Mouse (Mus musculus): Measurements from ENCODE around the gene Cfdp1. TPM values are rescaled to one million over a fixed set of nuclear protein-coding genes. Genes with fewer than 3 reads are reported as not detected.

The Cfdp1 gene
- total and polyA plus RNA-seq, 2 experiments from 2014 or later: 24.9 to 170 TPM

DNA sequence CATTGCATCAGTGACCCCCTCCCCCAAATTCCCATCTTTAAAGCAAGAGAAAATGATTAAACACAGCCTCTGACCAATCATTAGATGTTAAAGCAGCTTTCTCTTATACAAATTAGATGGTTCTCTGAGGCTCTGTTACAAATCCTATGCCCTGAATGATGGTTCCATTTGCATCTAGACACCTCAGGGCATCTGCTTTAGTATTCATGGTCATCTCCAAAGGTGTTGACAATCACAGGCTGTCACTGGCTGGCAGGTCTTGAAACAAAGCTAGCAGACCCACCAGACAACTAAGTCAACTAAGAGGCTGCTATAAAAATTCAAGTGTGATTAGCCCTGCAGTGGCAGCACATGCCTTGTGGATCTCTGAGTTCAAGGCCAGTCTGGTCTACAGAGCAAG, 64.5 kb downstream of the Cfdp1 start:
- Histone ChIP-seq H3K27ac (no peak overlapping the region), H3K27me3 (ENCODE audit: insufficient read depth, low read length) (no peaks in the 10 kb centered on the region), H3K4me2 (ENCODE audit: low read depth, low read length) (no peak overlapping the region), H3K9ac (replicated peaks; ENCODE audit: low read length) (no peak overlapping the region), H3K4me1 (ENCODE audit: insufficient read depth, low read length) (peaks cover 20% of the 10 kb centered on the region), H3K9me3 (ENCODE audit: low read length) (no peaks in the 10 kb centered on the region), H3K4me3 (ENCODE audit: low read length) (no peak overlapping the region), H3K36me3 (ENCODE audit: insufficient read depth, low read length) (no peaks in the 10 kb centered on the region)
- no peak for TF ChIP-seq CTCF (IDR thresholded peaks at IDR 0.05; ENCODE audit: low read depth)
- ATAC-seq: no peak
- DNase-seq (ENCODE audit: low spot score): no peak

DNA sequence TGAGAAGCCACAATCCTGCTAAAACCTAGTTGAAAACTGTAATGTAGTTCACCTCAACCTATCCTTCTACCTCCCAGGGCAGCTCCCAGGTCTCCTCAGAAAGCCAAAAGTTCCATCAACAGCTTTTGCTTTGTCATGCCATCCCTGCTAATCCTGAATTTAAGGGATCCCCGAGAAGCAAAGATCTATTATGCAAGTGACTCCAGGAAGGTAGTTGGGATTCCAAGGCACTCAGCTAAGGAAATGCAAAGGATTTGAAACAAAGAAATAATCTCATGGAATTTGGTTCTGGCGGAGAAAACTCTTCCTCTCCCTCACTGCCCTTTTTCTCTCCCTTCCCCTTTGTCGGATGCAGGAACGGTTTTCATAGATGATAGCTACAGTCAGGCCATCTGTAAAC, 64.9 kb downstream of the Cfdp1 start:
- TF ChIP-seq CTCF (IDR thresholded peaks at IDR 0.05; ENCODE audit: low read depth): no peak
- Histone ChIP-seq H3K9ac (replicated peaks; ENCODE audit: low read length) (no peak overlapping the region), H3K9me3 (ENCODE audit: low read length) (no peaks in the 10 kb centered on the region), H3K27me3 (ENCODE audit: insufficient read depth, low read length) (no peaks in the 10 kb centered on the region), H3K36me3 (ENCODE audit: insufficient read depth, low read length) (no peaks in the 10 kb centered on the region), H3K4me1 (ENCODE audit: insufficient read depth, low read length) (peaks cover 20% of the 10 kb centered on the region), H3K4me2 (ENCODE audit: low read depth, low read length) (no peak overlapping the region), H3K27ac (no peak overlapping the region), H3K4me3 (ENCODE audit: low read length) (no peak overlapping the region)
- no peak for DNase-seq (ENCODE audit: low spot score)
- no peak for ATAC-seq
- WGBS: 41% methylated on average over 4 of the region's 4 CpGs

DNA sequence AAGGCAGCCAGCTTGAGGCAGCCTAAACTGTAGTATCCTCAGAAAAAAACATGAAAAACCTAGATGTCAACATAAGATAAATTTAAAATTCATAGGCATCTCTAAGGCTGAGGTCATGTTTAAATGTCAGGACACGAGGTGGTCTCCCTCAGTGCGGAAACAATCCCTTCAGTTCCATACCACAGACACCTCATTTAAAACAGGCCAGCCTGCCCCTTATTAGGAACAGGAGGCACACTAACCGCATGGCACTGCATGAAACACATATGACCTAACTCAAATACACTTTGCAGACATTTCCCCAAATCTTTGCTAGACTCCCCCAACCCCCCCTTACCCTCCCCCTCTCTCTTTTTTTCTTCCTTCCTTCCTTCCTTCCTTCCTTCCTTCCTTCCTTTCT, 65.6 kb downstream of the Cfdp1 start:
- Histone ChIP-seq H3K4me2 (ENCODE audit: low read depth, low read length) (no peak overlapping the region), H3K27ac (no peak overlapping the region), H3K9ac (replicated peaks; ENCODE audit: low read length) (no peak overlapping the region), H3K4me3 (ENCODE audit: low read length) (no peak overlapping the region), H3K27me3 (ENCODE audit: insufficient read depth, low read length) (no peaks in the 10 kb centered on the region), H3K4me1 (ENCODE audit: insufficient read depth, low read length) (peaks cover 20% of the 10 kb centered on the region), H3K9me3 (ENCODE audit: low read length) (no peaks in the 10 kb centered on the region), H3K36me3 (ENCODE audit: insufficient read depth, low read length) (no peaks in the 10 kb centered on the region)
- WGBS: 68% methylated on average over 3 of the region's 3 CpGs
- ATAC-seq (no peak), DNase-seq (ENCODE audit: low spot score) (no peak)
- TF ChIP-seq CTCF (IDR thresholded peaks at IDR 0.05; ENCODE audit: low read depth): no peak

DNA sequence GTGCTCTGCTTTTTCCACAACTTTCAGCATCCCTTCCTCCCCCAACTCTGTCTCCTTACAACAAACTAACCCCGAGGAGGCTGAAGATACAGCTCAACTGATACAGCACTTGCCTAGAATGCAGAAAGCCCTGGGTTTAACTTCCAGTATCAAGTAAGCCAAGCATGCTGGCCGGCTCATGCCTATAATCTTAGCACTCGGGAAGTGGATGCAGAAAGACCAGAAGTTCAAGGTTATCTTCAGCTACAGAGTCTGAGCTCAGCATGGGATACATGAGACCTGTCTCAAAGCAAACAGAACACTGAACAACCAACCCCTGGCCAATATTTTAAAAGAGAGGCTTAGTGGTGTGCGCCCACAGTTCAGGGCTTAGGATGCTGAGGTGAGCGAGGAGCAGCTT, 66.0 kb downstream of the Cfdp1 start:
- 55% methylated on average over 5 of the region's 5 CpGs for WGBS

DNA sequence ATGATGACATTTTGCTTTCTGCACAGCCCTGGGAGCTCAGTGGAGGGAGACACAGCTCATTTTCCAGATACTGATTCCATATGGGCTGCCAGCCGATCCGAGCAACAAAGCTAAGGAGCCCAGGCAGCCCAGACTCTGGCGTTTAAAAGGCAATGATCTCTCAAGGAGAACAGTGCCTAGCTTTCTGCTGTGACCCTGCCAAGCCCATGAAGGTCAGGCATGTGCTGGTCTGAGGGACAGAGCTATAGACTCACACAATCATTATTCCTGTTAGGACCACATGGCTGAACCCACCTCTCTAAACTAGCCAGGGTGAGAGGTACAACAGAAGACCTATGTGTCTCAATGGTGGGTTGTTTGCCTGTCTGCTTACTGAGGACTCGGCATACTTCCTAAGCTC, 66.4 kb downstream of the Cfdp1 start:
- peak overlapping the region; percentile 28; the same call in 1 of the 2 replicates for H3K4me2 ChIP-seq (ENCODE audit: low read depth, low read length)
- H3K4me3 ChIP-seq (ENCODE audit: low read length): no peak overlapping the region
- H3K4me1 ChIP-seq (ENCODE audit: insufficient read depth, low read length): peaks cover 26% of the 10 kb centered on the region
- TF ChIP-seq CTCF (IDR thresholded peaks at IDR 0.05; ENCODE audit: low read depth): no peak
- H3K27me3 ChIP-seq (ENCODE audit: insufficient read depth, low read length): no peaks in the 10 kb centered on the region
- H3K9me3 ChIP-seq (ENCODE audit: low read length): no peaks in the 10 kb centered on the region
- H3K9ac ChIP-seq (replicated peaks; ENCODE audit: low read length): 0 out of 2 replicates have a peak overlapping the region, but pooled peaks have one; percentile 9
- peak overlapping the region; percentile 71 for H3K27ac ChIP-seq
- WGBS: 14% methylated on average over 4 of the region's 4 CpGs
- no peaks in the 10 kb centered on the region for H3K36me3 ChIP-seq (ENCODE audit: insufficient read depth, low read length)
- DNase-seq (ENCODE audit: low spot score): peak; percentile 51
- ATAC-seq: peak; percentile 65; the same call in 1 of the 2 replicates

More for the DNA sequence above, 66.0 kb downstream of the Cfdp1 start:
- no peak for DNase-seq (ENCODE audit: low spot score)
- no peak for TF ChIP-seq CTCF (IDR thresholded peaks at IDR 0.05; ENCODE audit: low read depth)
- Histone ChIP-seq H3K4me2 (ENCODE audit: low read depth, low read length) (no peak overlapping the region), H3K27me3 (ENCODE audit: insufficient read depth, low read length) (no peaks in the 10 kb centered on the region), H3K4me3 (ENCODE audit: low read length) (no peak overlapping the region), H3K27ac (peak overlapping the region; percentile 71), H3K9me3 (ENCODE audit: low read length) (no peaks in the 10 kb centered on the region), H3K4me1 (ENCODE audit: insufficient read depth, low read length) (peaks cover 23% of the 10 kb centered on the region), H3K9ac (replicated peaks; ENCODE audit: low read length) (no peak overlapping the region), H3K36me3 (ENCODE audit: insufficient read depth, low read length) (no peaks in the 10 kb centered on the region)
- no peak for ATAC-seq

DNA sequence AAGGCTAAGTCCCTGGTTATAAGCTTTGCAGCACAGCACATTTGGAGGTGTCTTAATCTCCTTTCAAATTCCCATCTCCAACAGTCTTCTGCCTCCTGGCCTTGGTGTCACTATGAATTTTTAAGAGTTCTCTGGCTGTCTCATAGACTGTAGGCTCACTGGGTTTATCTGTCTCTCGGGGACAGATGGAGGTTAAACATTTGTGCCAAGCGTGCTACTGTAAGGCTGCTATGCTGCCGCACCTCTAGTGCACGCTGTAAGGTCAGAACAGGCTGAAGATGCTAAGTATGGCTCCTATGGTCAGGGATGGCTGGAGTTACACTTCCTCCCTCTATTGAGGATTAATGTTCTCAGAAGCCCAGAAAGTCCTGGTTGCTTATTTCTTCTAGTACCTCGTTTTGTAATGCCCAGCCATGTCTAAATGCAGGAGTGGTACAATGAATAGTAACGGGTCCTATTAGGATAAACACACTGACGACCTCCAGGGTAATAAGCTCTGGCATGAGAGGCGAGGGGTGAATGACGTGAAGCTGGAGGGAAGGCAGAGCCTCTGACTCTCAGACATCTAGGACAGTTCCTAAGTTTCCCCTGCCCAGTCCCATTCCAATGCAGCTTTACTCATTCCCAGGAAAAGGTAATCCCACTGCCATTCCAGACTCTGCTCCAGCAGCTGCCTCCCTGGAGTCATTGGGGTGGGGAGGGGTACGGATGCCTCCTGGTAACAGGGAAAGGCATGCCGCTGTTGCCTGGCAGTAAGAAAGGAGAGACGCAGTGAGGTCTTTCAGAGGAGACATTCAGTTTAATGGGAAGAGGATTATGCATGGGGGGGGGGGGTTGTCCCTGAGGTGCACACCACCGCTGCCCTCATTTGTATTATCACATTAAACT, 67.1 kb downstream of the Cfdp1 start:
- no peak for TF ChIP-seq CTCF (IDR thresholded peaks at IDR 0.05; ENCODE audit: low read depth)
- Histone ChIP-seq H3K9me3 (ENCODE audit: low read length) (no peaks in the 10 kb centered on the region), H3K9ac (replicated peaks; ENCODE audit: low read length) (0 out of 2 replicates have a peak overlapping the region, but pooled peaks have one; percentile 9), H3K4me2 (ENCODE audit: low read depth, low read length) (peak overlapping the region; percentile 28), H3K4me1 (ENCODE audit: insufficient read depth, low read length) (peaks cover 26% of the 10 kb centered on the region), H3K27ac (peak overlapping the region; percentile 71; the same call in 1 of the 2 replicates), H3K36me3 (ENCODE audit: insufficient read depth, low read length) (no peaks in the 10 kb centered on the region), H3K27me3 (ENCODE audit: insufficient read depth, low read length) (no peaks in the 10 kb centered on the region), H3K4me3 (ENCODE audit: low read length) (no peak overlapping the region)
- ATAC-seq (peak; percentile 71; the same call in 1 of the 2 replicates), DNase-seq (ENCODE audit: low spot score) (peak; percentile 45)
- 29% methylated on average over 13 of the region's 13 CpGs for WGBS

DNA sequence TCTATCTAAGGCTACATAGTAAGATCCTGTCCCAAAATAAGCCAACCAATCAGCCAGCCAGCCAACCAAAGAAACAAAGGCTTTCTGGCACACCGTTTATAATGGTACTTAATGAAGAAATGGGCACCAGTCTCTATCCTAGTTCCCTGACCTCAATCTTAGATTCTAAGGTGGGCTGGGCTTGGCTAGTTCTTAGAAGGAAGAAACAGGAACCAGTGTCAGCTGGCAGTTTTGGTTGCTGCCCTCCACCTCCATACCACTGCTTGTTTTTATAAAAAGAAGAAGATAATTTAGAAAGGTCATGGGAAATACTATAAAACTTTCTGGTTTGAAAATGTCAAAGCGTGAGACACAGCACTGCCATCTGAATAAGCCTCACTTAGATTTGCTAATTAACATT, 68.0 kb downstream of the Cfdp1 start:
- ATAC-seq (no peak), DNase-seq (ENCODE audit: low spot score) (no peak)
- Histone ChIP-seq H3K27me3 (ENCODE audit: insufficient read depth, low read length) (no peaks in the 10 kb centered on the region), H3K4me1 (ENCODE audit: insufficient read depth, low read length) (peaks cover 26% of the 10 kb centered on the region), H3K4me3 (ENCODE audit: low read length) (no peak overlapping the region), H3K36me3 (ENCODE audit: insufficient read depth, low read length) (no peaks in the 10 kb centered on the region), H3K27ac (no peak overlapping the region), H3K4me2 (ENCODE audit: low read depth, low read length) (no peak overlapping the region), H3K9me3 (ENCODE audit: low read length) (no peaks in the 10 kb centered on the region), H3K9ac (replicated peaks; ENCODE audit: low read length) (no peak overlapping the region)
- TF ChIP-seq CTCF (IDR thresholded peaks at IDR 0.05; ENCODE audit: low read depth): no peak
- WGBS: 85% methylated on average over 2 of the region's 2 CpGs
